Mouse (Mus musculus) forebrain, embryonic 16.5 days (tissue): ENCODE data around the gene Kirrel. TPM values are rescaled to one million over a fixed set of nuclear protein-coding genes. Genes with fewer than 3 reads are reported as not detected.

Experiments used
- ATAC-seq: fragments of 200-750 bp; cut with Nextera tagmentation; 2 replicates; pipeline ENCODE4 v1.8.0; 2017; ENCODE audit warnings: mild to moderate bottlenecking, moderate library complexity
- H3K27ac ChIP-seq: fragments of 300-500 bp; sonication (generic); 2 replicates; pipeline ENCODE4 v1.5.1; 2014; ENCODE audit warnings: low read length, control low read depth
- H3K27me3 ChIP-seq: fragments of 300-500 bp; sonication (generic); replicated peaks from 2 replicates; pipeline ENCODE4 v1.6.1; 2014; ENCODE audit warnings: low read length; ENCODE audit not compliant: control insufficient read depth, insufficient read depth
- H3K36me3 ChIP-seq: fragments of 300-500 bp; sonication (generic); 2 replicates; pipeline ENCODE4 v1.6.1; 2014; ENCODE audit not compliant: control insufficient read depth, insufficient read depth
- H3K4me1 ChIP-seq: fragments of 300-500 bp; sonication (generic); replicated peaks from 2 replicates; pipeline ENCODE4 v1.6.1; 2014; ENCODE audit warnings: low read length; ENCODE audit not compliant: control insufficient read depth, insufficient read depth
- H3K4me2 ChIP-seq: fragments of 300-500 bp; sonication (generic); 2 replicates; pipeline ENCODE4 v1.6.1; 2014; ENCODE audit warnings: mild to moderate bottlenecking, low read length, control low read depth
- H3K4me3 ChIP-seq: fragments of 300-500 bp; sonication (generic); replicated peaks from 2 replicates; pipeline ENCODE4 v1.5.1; 2014; ENCODE audit warnings: mild to moderate bottlenecking, low read length, control low read depth
- H3K9ac ChIP-seq: fragments of 300-500 bp; sonication (generic); replicated peaks from 2 replicates; pipeline ENCODE4 v1.6.1; 2014; ENCODE audit warnings: low read depth, low read length, control low read depth
- H3K9me3 ChIP-seq: fragments of 300-500 bp; sonication (generic); 2 replicates; pipeline ENCODE4 v1.6.1; 2016; ENCODE audit warnings: low read length; ENCODE audit not compliant: control insufficient read depth
- WGBS: fragments of 180-500 bp; shearing (Covaris S2); extraction: QIAGEN DNeasy Blood & Tissue Kit; methylation state at CpG from one replicate; pipeline ENCODE4 v1.1.7; 2014; 5-methylcytosine and 5-hydroxymethylcytosine counted together
- polyA plus RNA-seq: library from polyadenylated mRNA; unstranded; fragments of >200 nt; fragmentation: Nextera tagmentation; extraction: Ambion mirVana; gene quantifications from 2 replicates; pipeline ENCODE4 v1.2.1, GENCODE M21; 2015

The Kirrel gene
- polyA plus RNA-seq, 1 experiment from 2014 or later, result 4.6 TPM

GRCm38 (mm10) chr3:87038500-87038899, 136.0 kb downstream of the Kirrel start:
- 86% methylated on average over 6 of the region's 6 CpGs for WGBS

GRCm38 (mm10) chr3:87034061-87034460, 140.5 kb downstream of the Kirrel start:
- 88% methylated on average over 3 of the region's 4 CpGs for whole genome bisulfite sequencing
- no peak overlapping the region for H3K4me2 ChIP-seq
- no peaks in the 10 kb centered on the region for H3K4me1 ChIP-seq
- H3K27ac ChIP-seq, result no peak overlapping the region
- no peaks in the 10 kb centered on the region for H3K27me3 ChIP-seq
- H3K36me3 ChIP-seq, result no peaks in the 10 kb centered on the region
- no peak; the same call in 1 of the 2 replicates for ATAC-seq
- no peaks in the 10 kb centered on the region for H3K9me3 ChIP-seq
- no peak overlapping the region for H3K9ac ChIP-seq
- no peak overlapping the region for H3K4me3 ChIP-seq

More at GRCm38 (mm10) chr3:87038500-87038899, 136.0 kb downstream of the Kirrel start:
- H3K4me1 ChIP-seq, result no peaks in the 10 kb centered on the region
- no peaks in the 10 kb centered on the region for H3K9me3 ChIP-seq
- no peak overlapping the region for H3K4me3 ChIP-seq
- no peak for ATAC-seq
- H3K27ac ChIP-seq, result no peak overlapping the region
- no peaks in the 10 kb centered on the region for H3K36me3 ChIP-seq
- no peaks in the 10 kb centered on the region for H3K27me3 ChIP-seq
- no peak overlapping the region for H3K9ac ChIP-seq
- no peak overlapping the region for H3K4me2 ChIP-seq

GRCm38 (mm10) chr3:87033357-87033756, 141.2 kb downstream of the Kirrel start:
- peak; percentile 66 for ATAC-seq
- no peaks in the 10 kb centered on the region for H3K36me3 ChIP-seq
- H3K4me1 ChIP-seq, result no peaks in the 10 kb centered on the region
- no peak overlapping the region for H3K4me3 ChIP-seq
- no peak overlapping the region for H3K4me2 ChIP-seq
- H3K27ac ChIP-seq, result no peak overlapping the region
- H3K9ac ChIP-seq, result no peak overlapping the region
- H3K27me3 ChIP-seq, result no peaks in the 10 kb centered on the region
- WGBS, result 26% methylated on average over 8 of the region's 8 CpGs
- H3K9me3 ChIP-seq, result no peaks in the 10 kb centered on the region

GRCm38 (mm10) chr3:87030855-87031254, 143.7 kb downstream of the Kirrel start:
- H3K27ac ChIP-seq, result no peak overlapping the region
- peak; percentile 64 for ATAC-seq
- H3K27me3 ChIP-seq, result no peaks in the 10 kb centered on the region
- no peak overlapping the region for H3K4me3 ChIP-seq
- H3K4me2 ChIP-seq, result no peak overlapping the region
- H3K9me3 ChIP-seq, result no peaks in the 10 kb centered on the region
- no peak overlapping the region for H3K9ac ChIP-seq
- WGBS, result 20% methylated on average over 6 of the region's 6 CpGs
- no peaks in the 10 kb centered on the region for H3K36me3 ChIP-seq
- H3K4me1 ChIP-seq, result no peaks in the 10 kb centered on the region

Other genes starting within 250 kb of the Kirrel start
- gene Cd1d1, start 175.3 kb downstream of the Kirrel start, polyA plus RNA-seq, result 69.8 and 80.4 TPM in 2 replicates
- gene Fcrls, start 89.0 kb upstream of the Kirrel start, polyA plus RNA-seq, result 9.8 and 12.7 TPM in 2 replicates
- gene Cd5l, start 183.1 kb upstream of the Kirrel start, polyA plus RNA-seq, result 0.15 TPM in 1 of 2 replicates, not detected in the other
- 0.17 TPM in 1 of 2 replicates, not detected in the other for gene Fcrl1, start 201.6 kb upstream of the Kirrel start, polyA plus RNA-seq